Mouse (Mus musculus): ENCODE measurements around the gene Arf6. TPM values are rescaled to one million over a fixed set of nuclear protein-coding genes. Genes with fewer than 3 reads are reported as not detected.

The Arf6 gene
- polyA plus RNA-seq, 1 experiment from 2014 or later: 21.8 TPM

Small RNA genes lying within 50 kb of the gene (microRNA-seq; reads per million reads assigned to microRNA genes)
- gene Gm47299: not detected
- not detected for gene Gm47305

Other genes with a start within 250 kb of the Arf6 start
- 948 and 1,117 TPM in 2 replicates for gene Rps29, start 213.0 kb upstream of the Arf6 start, polyA plus RNA-seq (2015; fragmentation: Nextera tagmentation; extraction: Ambion mirVana)
- gene Lrr1, start 203.3 kb upstream of the Arf6 start, polyA plus RNA-seq (2015; fragmentation: Nextera tagmentation; extraction: Ambion mirVana): 14.1 and 18.5 TPM in 2 replicates
- 402 and 452 TPM in 2 replicates for gene Rpl36al, start 188.1 kb upstream of the Arf6 start, polyA plus RNA-seq (2015; fragmentation: Nextera tagmentation; extraction: Ambion mirVana)
- 18.0 TPM in 2 replicates for gene Mgat2, start 188.0 kb upstream of the Arf6 start, polyA plus RNA-seq (2015; fragmentation: Nextera tagmentation; extraction: Ambion mirVana)
- 13.8 and 15.6 TPM in 2 replicates for gene Gm49383, start 175.0 kb upstream of the Arf6 start, polyA plus RNA-seq (2015; fragmentation: Nextera tagmentation; extraction: Ambion mirVana)
- 4.2 and 4.5 TPM in 2 replicates for gene Dnaaf2, start 173.7 kb upstream of the Arf6 start, polyA plus RNA-seq (2015; fragmentation: Nextera tagmentation; extraction: Ambion mirVana)
- gene Gm49384, start 167.9 kb upstream of the Arf6 start, polyA plus RNA-seq (2015; fragmentation: Nextera tagmentation; extraction: Ambion mirVana): 15.3 and 17.0 TPM in 2 replicates
- 15.3 and 18.4 TPM in 2 replicates for gene Pole2, start 144.0 kb upstream of the Arf6 start, polyA plus RNA-seq (2015; fragmentation: Nextera tagmentation; extraction: Ambion mirVana)
- gene Klhdc1, start 131.0 kb upstream of the Arf6 start, polyA plus RNA-seq (2015; fragmentation: Nextera tagmentation; extraction: Ambion mirVana): 2.5 TPM in 2 replicates
- gene Klhdc2, start 75.5 kb upstream of the Arf6 start, polyA plus RNA-seq (2015; fragmentation: Nextera tagmentation; extraction: Ambion mirVana): 68.6 and 76.9 TPM in 2 replicates
- 33.7 and 34.2 TPM in 2 replicates for gene Nemf, start 15.0 kb upstream of the Arf6 start, polyA plus RNA-seq (2015; fragmentation: Nextera tagmentation; extraction: Ambion mirVana)
- gene Gm9887, start 308 bp downstream of the Arf6 start, polyA plus RNA-seq (2015; fragmentation: Nextera tagmentation; extraction: Ambion mirVana): 0.32 and 1.1 TPM in 2 replicates
- gene Vcpkmt, start 210.9 kb downstream of the Arf6 start, polyA plus RNA-seq (2015; fragmentation: Nextera tagmentation; extraction: Ambion mirVana): 9.1 and 9.7 TPM in 2 replicates